Mouse (Mus musculus): ENCODE measurements at regions not wholly inside any gene's neighbourhood (a gene's known extent, or its start where the extent isn't known, plus 50 kb on each side); places are given as distances from the start of the nearest gene placed in this dataset.
A peak's percentile ranks its signal among the peaks of the same experiment; 100 is the strongest.

GRCm38 (mm10) chr13:15929890-15930289, 81.8 kb upstream of the Inhba start:
- no peak for DNase-seq (ENCODE audit: low read depth)

GRCm38 (mm10) chr13:15931553-15932162, 80.0 kb upstream of the Inhba start:
- no peak for DNase-seq (ENCODE audit: low read depth)

GRCm38 (mm10) chr13:15935689-15936088, 76.0 kb upstream of the Inhba start:
- DNase-seq (ENCODE audit: low read depth): no peak

GRCm38 (mm10) chr13:15936109-15936508, 75.5 kb upstream of the Inhba start:
- peak; percentile 58 for DNase-seq (ENCODE audit: low read depth)

- no peak for DNase-seq (ENCODE audit: low read depth)
Observed at GRCm38 (mm10) chr13:15950143-15950542, 61.5 kb upstream of the Inhba start.

- no peak for DNase-seq (ENCODE audit: low read depth)
Observed at GRCm38 (mm10) chr13:15950885-15951610, 60.6 kb upstream of the Inhba start.
